Mouse (Mus musculus) layer of hippocampus, adult 9-10 months (tissue): ENCODE data around the gene Gm11020.
"Not testable (repeated sequence)": the region's sequence is repeated elsewhere in the genome, so short reads cannot be mapped to it uniquely, and the experiment has no call there.

Experiments
- DNase-seq: peaks from one replicate; pipeline ENCODE4 v3.0.0; 2022; ENCODE audit warnings: low spot score

Gm11020 gene

GRCm38 (mm10) chr8:104321267-104321666 lies at the start of gene Gm11020:
Gene Gm11020 (plus strand): TSS chr8:104321567.
- not testable (repeated sequence) for DNase-seq

DNA sequence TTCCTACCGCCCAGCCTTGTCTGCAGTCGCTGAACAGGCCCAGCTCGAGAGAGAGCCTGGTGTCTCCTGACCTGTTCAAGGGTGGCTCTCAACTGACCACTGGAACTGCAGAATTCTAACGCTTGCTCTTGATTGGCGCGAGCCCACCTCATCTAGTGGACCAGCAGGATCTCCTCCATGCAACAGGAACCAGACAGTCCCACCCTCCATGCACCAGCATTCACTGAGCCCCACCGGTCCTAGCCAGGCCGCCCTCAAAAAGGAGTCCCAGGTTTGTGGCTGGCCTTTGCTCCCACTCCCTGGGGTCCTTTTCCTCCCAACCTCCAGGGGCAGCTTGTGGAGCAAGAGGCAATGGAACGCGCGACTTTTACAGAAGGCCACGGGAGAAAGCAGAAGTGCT lies 28.3 kb upstream of the Gm11020 start, which contains the start of gene Cmtm2a:
TSS of gene Cmtm2a (minus strand) at position 101 of the 400 bp plus-strand sequence.
- not testable (repeated sequence) for DNase-seq

DNA sequence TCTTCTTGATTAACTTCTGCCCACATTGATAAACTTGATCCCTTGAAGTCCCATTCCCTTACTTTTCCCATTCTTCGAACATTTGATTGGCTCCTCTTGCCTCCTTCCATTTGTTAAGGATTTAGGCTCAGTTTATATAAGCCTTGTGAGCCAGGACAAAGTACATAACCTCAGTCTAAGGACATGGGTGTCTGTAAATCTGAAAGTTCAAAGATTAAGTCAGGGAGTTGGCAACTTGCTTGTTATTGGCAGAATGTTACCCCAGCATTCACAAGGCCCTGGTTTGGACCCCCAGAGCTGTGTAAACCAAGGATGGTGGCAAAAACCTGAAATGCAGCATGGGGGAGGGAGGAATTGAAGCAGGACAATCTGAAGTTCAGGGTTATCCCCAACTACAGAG lies 27.0 kb upstream of the Gm11020 start:
- no peak for DNase-seq

DNA sequence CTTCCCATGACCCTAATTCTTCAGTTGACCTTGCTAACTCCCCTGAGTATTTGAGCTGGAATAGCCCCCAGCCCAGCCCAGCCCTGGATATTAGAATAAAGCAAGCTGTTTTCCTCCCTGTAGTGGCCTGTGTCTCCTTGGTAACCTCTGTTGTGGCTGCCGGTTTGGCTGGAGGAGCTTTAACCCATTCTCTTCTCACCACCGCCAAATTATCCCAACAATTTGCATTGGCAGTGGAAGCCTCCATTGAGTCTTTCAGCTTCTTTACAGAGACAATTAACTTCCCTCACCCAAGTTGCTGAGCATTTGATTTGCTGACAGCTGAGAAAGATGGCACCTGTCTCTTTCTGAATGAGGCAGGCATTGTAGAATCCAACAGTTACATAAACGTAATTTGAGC lies 19.8 kb upstream of the Gm11020 start:
- DNase-seq, result not testable (repeated sequence)

DNA sequence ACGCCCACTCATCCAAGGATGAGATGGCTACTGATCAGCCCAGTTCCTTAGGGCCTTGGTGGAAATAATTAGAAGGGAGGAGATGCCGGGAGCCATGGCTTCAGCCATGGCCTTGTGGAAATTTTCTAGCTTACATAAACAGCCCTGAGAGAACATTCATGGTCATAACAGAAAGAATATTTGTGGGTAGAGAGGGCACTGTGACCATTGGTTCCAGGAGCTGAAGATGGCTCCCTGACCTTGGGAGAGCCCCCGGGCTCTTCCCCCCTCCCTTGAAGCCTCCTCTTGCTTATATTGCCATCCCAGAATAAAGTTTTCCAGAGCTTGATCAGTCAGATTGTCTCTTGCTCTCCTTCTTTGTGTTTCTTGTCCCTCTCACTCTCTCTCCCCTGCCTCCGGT lies 18.8 kb upstream of the Gm11020 start:
- not testable (repeated sequence) for DNase-seq

DNA sequence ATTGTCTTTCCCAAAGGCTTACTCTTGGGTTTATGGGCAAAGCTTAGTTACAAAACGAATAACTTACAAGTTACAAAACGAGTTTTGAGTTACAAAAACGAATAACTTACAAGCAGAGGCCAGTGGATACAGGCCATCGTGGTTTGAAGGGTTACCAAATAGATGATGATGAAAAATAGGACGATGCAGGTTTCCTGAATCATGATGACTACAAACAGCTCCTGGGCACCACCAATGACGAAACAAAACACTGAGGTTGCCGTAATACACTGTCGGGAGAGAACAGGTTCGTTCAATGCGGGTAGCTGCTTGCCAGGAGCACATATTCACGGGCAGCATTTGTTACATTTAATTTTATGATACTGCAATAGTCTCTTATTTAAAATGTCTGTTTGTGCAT lies 16.4 kb upstream of the Gm11020 start:
- no peak for DNase-seq

GRCm38 (mm10) chr8:104308341-104308740 lies 13.0 kb upstream of the Gm11020 start:
- DNase-seq, result not testable (repeated sequence)

- not testable (repeated sequence) for DNase-seq
Observed at GRCm38 (mm10) chr8:104309441-104310155, 11.8 kb upstream of the Gm11020 start, which contains the start of the genes Gm45711 and Cmtm1. Gene Gm45711 (minus strand): TSS chr8:104310081. Gene Cmtm1 (minus strand): TSS chr8:104310145.

GRCm38 (mm10) chr8:104312023-104312422 lies 9.3 kb upstream of the Gm11020 start:
- not testable (repeated sequence) for DNase-seq

DNA sequence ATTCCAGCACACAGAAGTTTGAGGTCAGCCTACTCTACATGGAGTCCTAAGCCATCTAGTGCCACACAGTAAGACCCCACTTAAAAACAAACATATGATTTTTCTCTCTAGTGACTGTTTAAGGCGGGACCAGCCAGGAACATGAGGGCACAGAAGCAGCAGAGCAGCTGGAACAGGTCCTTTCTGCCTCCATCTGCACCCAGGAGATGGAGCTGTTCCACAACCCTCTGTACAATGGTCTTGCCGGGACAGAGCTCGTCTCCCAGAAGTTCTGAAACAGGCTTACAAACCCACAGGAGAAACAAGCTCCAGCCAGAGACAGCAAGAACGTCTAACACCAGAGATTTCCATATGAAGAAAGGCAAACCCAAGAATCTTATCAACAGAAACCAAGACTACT lies 8.1 kb upstream of the Gm11020 start:
- DNase-seq, result no peak

GRCm38 (mm10) chr8:104321930-104322329 lies 563 bp downstream of the Gm11020 start, which contains the start of gene Cmtm2b:
Gene Cmtm2b (plus strand): TSS chr8:104322230.
- not testable (repeated sequence) for DNase-seq

GRCm38 (mm10) chr8:104332665-104333631 lies 11.6 kb downstream of the Gm11020 start:
- no peak for DNase-seq

DNA sequence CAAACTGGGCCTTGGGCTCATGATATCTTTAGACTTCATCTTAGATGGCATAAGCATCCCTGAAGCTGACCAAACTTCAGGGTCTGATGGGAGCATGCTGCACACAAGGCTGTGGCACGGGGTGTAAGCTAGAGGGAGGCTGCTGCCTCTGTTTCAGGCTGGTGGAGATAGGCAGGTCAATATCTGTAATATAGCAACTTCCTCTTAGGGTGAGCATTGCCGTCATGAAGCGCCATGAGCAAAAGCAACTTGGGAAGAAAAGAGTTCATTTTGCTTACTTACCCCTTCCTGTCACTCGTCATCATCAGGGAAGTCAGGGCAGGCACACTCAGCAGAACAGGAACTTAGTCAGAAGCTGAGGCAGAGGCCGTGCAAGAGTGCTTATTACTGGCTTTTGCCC lies 12.4 kb downstream of the Gm11020 start:
- no peak for DNase-seq

DNA sequence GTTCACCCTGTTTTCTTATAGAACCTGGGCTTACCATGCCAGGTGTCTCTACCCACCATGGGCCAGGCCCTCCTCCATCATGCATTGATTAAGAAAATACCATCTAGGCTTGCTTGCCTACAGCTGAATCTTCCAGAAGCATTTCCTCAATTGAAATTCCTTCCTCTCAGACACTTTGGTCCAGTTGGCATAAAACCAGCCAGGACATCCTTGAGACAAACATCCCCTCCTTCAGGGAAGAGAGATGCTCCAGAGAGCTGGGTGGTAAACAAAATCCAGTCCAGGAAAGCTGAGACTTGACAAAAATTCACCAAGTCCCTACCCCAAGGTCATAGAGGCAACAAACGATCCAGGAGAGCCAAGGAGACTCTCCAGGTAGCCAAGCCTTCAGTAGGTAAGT lies 12.8 kb downstream of the Gm11020 start:
- DNase-seq, result no peak

DNA sequence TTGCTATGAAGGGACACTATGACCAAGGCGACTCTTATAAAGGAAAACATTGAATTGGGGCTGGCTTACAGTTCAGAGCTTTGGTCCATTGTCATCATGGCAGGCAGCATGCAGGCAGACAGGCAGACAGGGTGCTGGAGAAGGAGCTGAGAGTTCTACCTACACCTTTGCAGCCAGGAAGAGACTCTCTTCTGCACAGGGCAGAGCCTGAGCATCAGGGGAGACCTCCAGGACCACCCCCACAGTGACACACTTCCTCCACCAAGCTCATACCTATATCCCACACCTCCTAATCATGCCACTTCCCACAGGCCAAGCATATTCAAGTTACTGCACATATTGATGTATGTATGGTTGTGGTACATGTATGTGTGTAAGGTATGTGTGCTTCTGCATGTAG lies 15.4 kb downstream of the Gm11020 start:
- DNase-seq, result no peak

- no peak for DNase-seq
Observed at GRCm38 (mm10) chr8:104337890-104338289, 16.5 kb downstream of the Gm11020 start.

DNA sequence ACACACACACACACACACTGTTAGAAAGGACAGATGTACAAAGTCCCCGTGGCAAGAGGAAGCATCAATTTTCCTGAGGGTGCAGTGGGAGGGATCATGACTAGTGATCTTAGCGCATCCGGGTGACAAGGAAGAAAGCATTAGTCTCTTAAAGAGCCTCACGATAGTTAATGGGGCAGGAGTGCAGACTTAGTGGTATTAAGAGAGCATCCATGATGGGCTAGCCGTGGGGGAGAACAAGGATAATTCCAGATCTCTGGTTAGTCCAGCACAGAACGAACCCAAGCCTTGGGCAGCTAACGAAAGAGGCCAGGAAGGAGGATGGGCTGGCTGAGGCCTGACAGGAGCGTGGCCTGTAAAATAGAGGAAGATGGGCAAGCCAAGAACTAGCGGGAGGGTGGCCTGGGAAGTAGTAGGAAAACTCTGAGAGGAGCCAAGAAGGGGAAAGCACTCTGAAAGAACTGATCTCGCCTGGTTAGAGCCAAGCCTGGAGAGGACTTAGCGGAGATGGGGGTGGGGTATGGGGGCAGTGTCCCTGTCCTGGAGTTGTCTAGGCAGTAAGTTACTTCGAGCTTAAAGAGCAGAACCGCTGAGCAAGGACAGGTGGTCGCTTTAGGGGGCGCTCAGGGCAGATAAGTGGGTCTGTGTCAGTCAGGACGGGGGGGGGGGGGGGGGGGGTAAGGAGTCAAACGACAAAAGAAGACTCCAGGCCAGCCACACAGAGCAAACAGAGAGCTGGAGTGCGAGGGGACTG lies 18.0 kb downstream of the Gm11020 start, which contains the start of gene Cmtm3:
TSS of gene Cmtm3 (plus strand) at position 182 of the 754 bp plus-strand sequence.
- DNase-seq, result no peak

DNA sequence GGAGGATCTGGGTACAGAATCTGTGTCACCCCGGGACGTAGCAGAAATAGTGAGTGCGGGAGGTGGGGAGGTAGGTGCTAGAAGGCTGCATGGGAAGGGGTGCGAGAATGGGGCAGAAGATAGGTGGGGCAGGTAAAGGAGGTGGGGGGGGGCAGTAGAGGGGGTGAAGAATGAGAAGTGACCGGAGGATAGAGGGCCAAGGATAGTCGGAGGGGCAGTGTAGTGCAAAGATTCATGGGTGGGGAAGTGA lies 18.5 kb downstream of the Gm11020 start:
- no peak for DNase-seq

DNA sequence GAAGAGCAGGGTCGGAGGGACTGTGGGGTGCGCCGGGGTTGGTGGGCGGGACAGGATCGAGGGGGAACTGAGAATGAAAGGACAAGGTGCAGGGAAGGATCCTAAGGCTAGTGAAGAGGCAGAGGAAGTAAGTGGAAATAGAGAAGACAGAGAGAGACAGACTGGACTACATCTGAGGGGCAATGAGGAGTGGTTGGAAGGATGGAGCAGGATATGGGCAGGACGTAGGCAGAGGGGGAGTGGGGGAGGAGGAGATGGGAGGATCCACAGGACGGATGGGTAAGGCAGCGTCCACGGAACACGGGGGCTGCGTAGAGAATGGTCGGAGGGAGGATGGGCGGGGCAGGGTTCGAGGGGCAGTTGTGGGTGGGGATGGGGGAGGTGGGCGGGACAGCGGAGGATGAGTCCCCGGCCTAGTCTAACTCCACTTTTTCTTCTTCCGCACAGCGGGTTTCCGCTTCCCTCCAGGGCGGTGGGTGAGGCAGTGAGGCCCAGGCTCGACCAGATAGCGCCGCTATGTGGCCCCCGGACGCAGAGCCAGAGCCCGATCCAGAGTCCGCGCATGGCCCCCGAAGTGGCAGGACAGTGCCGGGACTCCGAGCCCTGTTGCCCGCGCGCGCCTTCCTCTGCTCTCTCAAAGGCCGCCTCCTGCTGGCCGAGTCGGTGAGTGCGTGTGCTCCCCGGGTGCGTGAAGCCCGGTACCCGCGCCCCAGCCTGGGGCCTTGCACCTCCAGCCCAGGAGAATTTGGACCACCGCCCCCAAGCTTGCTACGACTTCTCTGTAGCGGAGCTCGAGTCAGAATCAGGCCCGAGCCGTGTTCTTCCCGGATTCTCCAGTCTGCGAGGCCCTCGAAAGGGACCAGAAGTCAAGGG lies 19.1 kb downstream of the Gm11020 start:
- DNase-seq, result peak; percentile 20

- peak; percentile 7 for DNase-seq
Observed at GRCm38 (mm10) chr8:104341106-104341561, 19.8 kb downstream of the Gm11020 start.

DNA sequence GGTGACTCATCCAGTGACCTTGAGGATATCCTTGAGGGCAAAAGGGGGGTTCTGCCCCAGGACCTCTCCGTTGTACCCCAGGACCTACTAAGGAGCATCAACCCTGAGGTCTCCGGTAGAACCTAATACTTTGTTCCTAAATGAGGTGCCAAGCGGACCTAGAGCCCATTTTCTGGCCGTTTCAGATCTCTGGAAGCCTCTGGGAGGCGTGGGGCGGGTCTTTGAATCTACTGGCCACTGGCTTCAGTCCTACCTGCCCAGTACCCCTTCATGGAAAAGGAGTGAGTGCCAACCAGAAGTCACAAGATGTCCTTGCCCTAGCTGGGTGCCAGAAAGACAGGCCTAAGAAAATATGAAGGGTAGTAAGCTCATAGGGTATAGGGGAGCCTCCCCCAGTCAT lies 20.3 kb downstream of the Gm11020 start:
- DNase-seq, result no peak
